Mouse (Mus musculus) urinary bladder, postnatal 14 days (tissue): ENCODE results near the gene Nfkbib.

Experiments used
- DNase-seq: peaks from one replicate; pipeline ENCODE4 v3.0.0; 2021; ENCODE audit warnings: low spot score

Nfkbib gene

DNA sequence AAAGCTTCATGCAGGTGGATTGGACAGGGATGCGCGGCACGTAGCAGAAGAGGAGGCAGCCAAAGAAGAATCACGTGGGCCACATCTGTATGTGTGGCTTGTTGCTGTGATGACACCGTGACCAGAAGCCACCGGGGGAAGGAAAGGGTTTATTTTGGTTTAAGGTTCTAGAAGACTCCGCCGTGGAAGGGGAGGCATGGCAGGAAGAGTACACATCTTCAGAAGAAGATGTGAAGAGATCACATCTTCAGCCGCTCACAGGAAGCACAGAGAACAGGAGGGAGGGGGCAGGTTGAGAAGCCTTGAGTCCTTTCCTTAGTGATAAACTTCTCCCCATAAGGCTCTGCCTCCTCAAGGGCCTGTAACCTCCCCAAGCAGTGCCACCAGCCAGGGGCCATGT lies 32.7 kb upstream of the Nfkbib start:
- no peak for DNase-seq

DNA sequence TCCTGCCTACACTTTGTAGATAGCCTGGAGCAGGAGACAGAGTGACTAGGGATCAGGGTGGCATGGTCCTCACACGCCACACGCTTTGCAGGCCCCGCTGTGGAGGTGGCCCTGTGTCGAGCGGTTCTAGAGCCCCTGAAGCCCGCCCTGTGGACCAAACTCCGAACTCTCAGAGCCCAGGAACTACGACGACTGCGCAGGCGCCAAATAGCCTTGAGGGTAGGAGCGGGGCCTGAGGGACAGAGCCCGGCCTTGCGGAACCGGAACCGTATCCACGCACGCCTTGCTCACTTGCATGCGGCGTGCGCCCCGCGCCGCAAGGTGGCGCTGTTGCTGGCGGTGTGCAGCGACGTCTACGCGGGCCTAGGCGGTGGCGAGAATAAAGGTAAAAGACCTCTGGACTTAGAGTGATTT lies 29.3 kb upstream of the Nfkbib start:
- DNase-seq, result peak; percentile 87

DNA sequence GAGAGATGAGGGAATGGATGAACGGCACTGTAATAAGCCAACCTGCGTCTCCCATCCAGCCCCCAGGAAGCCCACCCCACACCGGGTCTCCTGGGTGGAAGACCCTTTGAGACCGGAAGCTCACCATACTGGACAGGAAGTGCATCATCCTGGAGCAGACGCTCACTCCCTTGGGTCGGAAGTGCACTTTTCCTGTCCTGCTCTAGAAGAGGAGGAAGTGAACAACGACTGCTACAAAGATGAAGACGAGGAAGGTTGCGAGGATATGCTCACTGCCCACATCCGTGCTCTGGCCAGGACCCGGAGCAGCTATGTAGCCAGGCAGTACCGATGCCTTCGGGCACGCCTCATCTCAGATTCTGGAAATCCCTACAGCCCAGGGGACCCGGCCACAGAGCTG lies 28.5 kb upstream of the Nfkbib start:
- no peak for DNase-seq

DNA sequence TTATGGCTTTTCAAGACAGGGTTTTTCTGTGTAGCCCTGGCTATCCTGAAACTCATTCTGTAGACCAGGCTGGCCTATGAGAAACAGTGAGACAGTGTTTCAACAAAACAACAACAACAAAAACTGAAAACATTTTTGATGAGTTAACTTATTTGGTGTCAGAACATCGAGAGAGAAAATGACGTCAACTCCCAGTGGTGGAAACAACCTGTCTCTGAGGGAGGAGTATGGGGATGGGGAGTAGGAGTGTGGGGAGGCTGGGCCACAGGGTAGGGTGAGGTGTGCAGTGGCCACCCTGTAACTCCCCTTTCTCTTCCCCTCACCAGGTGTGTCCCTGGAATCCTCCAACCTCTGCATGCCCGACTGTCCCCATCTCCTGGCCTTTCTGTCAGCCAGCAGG lies 27.2 kb upstream of the Nfkbib start:
- DNase-seq, result no peak

DNA sequence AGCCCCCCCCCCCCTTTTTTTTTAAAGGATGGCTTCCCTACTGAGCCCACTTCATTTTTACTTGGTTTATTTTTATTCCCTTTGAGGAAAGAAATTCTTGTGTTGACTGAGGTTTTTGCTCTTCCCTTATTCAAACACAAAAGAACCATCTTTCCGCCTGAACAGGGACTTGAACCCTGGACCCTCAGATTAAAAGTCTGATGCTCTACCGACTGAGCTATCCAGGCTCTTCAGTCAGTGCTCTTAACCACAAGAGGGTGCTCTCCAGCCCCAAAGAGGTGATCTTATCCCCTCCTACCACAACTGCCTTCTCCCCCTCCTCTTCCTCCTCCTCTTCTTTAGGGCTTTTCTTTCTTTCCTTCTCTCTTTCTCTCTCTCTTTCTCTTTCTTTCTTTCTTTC lies 26.5 kb upstream of the Nfkbib start:
- no peak for DNase-seq

GRCm38 (mm10) chr7:28792391-28793185 lies 25.3 kb upstream of the Nfkbib start:
- DNase-seq, result no peak

GRCm38 (mm10) chr7:28791706-28792105 lies 24.4 kb upstream of the Nfkbib start:
- no peak for DNase-seq

DNA sequence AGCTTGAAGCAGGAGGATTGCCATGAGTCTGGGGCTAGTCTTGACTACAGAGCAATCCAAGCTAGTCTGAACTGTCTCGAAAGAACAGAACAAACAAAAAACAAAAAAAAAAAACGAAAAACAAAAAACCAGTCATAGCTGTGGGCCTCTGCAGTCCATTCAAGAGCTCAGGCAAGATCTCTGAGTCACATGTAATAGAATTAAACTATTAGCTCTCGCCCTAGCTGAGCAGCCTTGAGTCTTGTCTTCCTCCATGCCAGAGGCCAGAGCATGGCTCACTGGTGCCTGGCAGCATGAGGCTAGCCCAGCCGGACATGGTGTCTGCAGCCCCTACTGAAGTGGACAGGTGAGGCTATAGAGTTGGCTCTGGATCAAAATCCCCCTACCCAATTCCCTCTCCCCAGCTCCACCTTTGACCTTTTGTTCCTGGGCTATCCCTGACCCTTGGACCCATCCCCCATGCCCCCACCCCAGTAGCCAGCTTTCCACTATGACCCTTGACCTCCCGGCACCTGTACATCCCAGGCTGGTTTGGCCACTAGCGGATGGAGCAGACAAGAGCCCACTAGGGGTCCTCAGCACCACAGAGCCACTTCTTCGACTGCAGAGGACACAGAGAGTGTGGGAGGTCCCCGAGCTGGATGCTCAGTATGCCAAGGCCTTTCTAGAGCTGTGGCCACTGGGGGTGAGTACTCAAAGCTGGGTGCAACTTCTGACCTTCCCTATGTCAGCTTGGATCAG lies 22.9 kb upstream of the Nfkbib start:
- DNase-seq, result no peak

DNA sequence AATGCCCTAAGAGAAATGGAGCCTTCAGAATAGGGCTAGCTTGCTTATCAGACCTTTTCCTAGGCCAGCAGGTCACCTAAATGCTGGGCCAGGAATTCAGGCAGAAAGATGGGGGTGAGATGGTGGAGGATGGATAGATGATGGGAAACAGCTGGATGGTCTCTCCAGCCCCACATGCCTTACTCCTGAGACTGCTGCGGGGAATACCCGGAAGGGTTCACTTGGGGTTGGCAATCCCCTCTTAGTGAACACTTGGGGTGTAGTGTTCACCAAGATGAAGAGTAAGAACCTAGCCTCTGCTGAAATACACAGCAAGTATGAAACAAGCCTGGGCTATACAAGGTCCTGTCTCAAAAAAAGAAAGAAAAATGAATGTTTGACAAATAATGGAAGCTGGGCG lies 21.9 kb upstream of the Nfkbib start:
- no peak for DNase-seq

DNA sequence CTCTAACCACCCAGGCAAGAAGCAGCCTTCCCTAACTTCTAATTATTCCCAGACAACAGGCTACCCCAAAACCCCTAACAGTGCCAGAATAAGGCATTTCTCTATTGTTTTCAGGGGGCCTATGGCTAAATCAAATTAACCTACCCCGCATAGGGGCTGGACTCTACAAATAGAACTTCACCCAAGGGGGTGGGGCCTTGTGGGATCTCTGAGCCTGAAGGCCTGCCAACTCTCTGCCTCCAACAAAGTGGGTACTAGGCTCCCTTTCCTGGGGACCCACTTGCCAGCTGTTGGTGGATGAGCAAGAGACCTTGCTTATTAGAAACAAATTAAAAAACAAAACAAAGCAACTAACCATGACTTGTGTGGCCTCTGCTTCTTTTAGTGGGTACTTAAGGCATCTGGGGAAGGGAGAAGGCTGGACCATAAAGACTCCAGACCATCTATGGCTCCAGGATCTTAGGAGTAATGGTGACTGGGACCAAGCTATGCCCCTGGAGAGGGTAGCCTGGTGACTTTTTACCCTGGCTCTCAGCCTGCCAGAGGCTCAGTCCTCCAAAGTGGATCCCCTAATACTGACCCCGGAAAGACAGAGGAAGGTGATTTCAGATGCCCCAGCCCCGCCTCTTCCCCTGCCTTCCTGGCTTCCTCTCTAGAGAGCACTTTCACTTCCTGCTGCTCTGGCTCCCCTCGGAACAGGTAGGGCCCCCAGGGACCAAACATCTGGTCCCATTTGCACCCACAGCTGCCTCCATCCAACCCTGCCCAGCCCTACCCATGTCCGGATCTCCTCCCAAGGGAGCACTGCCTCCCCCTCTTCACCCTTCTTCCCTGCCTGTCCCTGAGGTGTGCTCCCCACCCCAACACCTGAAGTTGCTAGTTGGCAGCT lies 21.2 kb upstream of the Nfkbib start, which contains the start of gene Rinl:
Rinl (plus strand) TSS at position 663 of the 889 bp plus-strand sequence.
- no peak for DNase-seq

- no peak for DNase-seq
Measured at GRCm38 (mm10) chr7:28787884-28788283, 20.6 kb upstream of the Nfkbib start.

DNA sequence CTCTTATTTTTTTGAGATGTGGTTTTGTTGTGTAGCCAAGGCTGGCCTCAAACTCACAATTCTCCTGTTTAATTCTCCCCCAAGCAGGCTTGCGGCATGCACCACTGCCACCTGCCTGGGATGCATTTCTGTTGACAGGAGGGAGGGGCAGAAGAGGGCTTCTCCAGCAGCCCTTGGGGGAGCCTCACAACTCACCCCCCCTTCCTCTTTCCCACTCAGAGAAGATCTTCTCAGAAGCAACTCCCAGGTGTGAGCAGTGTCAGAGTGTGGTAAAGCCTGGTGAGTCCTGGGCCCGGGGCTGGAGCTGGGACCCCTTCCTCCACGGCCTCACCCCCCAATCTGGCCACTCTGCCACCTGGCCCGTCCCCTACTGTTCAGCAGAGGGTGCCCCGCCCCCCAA lies 17.8 kb upstream of the Nfkbib start:
- DNase-seq, result no peak

DNA sequence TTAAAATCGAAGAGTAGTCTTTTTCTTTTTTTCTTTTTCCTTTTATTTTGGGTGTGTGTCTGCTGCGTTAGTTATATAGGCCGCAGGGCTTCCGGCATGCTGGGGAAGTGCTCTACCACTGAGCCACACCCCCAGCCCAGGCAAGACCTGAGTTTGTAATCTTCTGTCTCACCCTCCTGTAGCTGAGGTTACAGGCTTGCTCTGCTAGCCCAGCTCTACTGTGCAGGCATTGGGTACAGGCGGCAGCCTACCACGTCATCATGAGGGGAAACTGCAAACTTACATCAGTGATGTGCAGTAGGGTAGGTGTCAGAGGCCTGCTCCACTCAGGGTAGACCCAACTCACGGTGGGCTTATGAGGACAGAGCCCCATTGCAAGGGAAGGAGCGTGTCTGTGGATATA lies 13.9 kb upstream of the Nfkbib start:
- no peak for DNase-seq

DNA sequence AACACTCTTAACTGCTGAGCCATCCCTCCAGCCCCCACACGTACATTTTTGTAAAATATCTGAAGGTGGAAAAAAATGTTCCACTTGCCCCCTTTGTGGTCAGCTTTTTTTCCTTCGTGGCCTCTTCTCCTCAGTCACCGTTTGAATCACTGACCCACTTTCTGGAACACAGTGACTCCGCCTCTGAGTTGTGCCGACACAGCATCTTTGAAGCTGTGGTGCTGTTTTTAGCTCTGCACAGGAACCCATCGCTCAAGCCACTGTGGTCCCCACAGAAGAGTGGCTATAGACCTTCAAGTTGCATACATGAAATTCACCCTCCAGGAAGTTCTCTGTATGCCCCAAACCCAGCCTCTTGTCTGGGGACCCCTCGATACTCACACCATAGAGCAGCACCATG lies 13.5 kb upstream of the Nfkbib start:
- DNase-seq, result no peak

GRCm38 (mm10) chr7:28780067-28780658 lies 12.9 kb upstream of the Nfkbib start:
- peak; percentile 92 for DNase-seq

DNA sequence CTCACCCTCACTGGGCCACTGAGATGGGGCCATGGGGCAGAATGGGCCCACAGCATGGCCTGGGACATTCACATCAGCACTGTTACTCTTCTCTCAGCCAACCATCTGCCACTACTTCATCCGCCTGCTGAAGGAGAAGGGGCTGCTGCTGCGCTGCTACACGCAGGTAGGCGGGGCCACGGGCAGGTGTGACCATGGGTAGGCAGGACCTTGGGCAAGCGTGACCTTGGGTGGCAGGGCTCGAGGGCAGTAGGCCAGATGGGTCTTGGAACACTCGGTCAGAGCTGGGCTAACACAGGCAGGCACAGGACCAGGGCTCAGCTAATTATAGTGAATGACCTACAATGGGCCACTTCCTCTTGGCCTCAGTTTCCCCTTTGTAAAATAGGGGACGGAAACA lies 11.5 kb upstream of the Nfkbib start:
- no peak for DNase-seq

DNA sequence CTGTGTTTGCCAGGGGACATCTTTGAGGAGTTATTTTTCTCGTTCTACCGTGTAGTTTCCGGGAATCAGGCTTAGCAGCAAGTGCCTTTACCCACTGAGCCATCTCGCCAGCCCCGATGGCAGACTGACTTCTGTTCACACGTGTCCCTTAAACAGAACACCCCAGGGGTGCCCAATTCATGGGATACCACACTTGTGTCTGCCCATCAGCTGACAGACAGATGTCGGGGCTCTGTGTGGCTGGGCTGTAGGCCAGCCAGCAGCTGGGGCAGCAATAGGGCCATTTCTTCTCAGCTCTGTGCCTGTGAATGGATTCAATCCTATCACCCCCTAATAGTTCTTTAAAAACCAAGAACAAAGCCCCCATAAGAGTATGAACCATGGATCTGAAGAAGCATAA lies 7.8 kb upstream of the Nfkbib start:
- DNase-seq, result no peak

DNA sequence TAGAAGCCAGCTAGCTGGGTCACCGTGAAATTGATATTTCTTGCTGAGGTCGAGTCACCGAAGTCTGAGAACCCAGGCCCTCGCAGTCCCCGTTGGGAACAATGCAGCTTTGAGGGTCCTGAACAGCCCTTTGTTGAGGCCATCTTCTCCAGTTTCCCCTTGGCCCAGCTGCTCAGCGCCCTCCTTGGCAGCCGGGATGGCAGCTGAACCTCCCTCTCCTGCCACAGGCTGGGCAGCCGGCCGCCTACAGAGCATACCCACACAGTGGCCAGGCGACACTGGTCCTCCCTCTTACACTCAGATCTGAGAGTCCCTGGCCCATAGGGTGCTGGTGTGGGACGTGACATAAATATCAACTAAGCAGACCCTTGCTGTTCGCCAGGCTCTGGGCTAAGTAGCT lies 6.9 kb upstream of the Nfkbib start:
- no peak for DNase-seq

- DNase-seq, result no peak
Measured at GRCm38 (mm10) chr7:28773163-28773562, 5.9 kb upstream of the Nfkbib start.

- DNase-seq, result no peak
Measured at GRCm38 (mm10) chr7:28771867-28772266, 4.6 kb upstream of the Nfkbib start.

- DNase-seq, result no peak
Measured at GRCm38 (mm10) chr7:28770309-28770708, 3.0 kb upstream of the Nfkbib start.

GRCm38 (mm10) chr7:28769414-28769958 lies 2.2 kb upstream of the Nfkbib start:
- no peak for DNase-seq
